Mouse (Mus musculus): ENCODE measurements around the gene Ptch1.
A peak's percentile ranks its signal among the peaks of the same experiment; 100 is the strongest.

Ptch1 gene

DNA sequence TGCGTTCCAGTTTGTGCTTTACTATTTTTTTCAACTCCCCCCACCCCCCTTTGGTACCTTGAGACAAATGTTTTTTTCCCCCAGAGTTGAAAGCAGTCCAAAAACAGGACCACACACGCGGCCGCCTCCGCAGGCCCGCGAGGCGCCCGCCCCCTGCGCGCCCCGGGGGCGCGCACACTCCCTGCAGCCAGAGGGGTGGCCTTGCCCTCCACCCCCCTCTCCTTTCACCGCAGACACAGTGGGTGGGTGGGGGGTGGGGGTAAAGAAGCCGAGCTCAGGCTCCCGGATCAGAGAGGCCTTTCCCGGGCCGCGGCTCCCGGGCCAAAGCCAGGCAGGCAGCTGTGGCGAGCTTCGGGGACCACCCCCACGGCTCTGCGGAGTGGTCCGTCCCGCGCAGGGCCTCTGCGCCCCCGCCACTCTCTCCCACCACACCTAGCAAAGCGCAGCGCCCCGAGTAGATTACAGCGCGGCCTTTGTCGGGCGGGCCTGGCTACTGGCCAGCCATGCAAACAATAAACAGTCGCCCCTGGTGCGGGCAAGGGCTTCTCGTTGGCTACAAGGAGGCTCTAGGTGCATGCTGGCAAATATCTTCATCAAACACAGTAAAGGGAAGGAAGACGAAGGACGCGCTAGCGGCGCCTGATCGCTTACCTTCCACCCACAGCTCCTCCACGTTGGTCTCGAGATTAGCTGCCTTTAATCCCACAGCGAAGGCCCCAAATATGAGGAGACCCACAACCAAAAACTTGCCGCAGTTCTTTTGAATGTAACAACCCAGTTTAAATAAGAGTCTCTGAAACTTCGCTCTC is 10.2 kb downstream of the Ptch1 start:
- DNase-seq, result peak; percentile 99

DNA sequence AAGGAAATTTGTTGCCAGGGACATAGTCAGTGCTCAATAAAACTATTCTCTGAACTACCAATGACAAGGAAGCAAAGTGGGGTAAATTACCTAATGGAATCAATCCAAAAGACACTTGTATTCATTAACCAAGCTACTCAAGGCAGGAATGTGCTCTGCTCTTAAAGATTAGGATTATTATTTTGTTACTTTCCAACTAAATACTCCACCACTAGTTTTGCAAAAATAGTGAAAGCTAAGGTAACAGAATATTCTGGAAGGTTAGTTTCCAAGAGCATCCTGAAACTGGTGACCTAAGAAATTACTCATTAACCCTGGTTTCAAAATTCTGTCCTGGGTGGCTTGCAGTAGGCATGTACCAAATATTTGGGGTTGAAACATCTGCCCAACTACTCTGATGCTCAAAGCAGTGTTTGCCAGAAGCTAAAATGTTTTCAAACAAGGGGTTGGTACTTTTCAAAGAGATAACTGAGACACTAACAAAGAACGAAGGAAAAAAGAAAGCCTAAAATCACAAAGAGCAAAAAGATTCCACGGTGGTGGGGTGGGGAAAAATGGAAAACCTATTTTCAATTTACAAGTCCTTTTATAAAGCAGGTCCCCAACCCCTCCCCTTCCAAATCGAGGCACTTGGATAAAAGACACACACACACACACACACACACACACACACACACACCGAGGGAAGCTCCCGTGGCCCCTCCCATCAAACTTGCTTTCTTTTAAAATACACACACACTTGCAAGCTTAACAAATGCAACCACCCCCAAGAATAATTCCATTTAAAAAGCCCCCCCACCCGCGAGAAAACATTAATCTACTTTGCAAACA is 11.0 kb downstream of the Ptch1 start:
- no peak for DNase-seq

DNA sequence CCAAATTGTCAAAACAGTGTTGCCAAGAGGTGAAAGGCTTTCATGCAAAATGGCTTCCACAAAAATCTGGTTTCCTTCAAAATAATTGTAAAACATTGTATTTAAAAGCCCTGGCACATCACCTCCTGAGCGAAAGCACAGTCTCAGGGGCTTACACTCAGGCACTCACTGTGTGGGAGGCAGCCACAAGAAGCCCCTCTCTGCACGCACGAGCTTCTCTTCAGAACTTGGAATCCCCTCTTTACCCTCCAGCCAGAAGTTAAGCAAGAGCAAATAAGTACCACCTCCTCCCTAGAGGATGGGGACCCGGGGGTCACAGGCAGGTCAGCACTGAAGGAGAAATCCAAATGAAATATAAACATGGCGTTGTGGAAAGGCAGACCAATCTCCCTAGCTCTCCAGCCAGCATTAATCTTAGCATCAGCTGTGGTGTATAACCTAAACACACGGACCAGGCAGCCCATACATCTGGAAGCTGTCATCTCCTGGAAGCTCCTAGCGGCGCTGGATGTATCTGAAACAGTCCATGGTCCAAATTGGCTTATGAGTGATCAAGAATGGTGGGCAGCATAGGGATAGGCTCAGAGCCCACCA is 15.0 kb downstream of the Ptch1 start:
- DNase-seq, result no peak

DNA sequence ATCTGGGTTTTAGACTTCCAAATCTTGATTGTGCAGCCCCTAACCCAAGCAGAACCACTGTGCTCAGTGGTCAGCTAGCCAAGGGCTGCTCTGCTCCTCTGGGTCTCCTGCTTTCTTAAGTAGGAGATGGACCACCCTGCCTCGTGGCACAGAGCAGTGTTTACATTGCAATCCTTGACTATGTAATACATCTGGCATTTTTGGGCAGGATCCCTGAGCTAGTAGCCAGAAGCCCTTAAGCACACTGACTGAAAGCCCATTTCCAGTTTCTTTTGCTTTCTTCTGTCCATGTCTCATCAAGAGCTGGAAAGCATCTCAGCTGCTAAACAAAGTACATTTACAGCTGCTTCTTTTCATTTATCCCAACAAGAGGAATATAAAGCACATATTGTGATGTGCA is 17.0 kb downstream of the Ptch1 start:
- DNase-seq, result no peak

DNA sequence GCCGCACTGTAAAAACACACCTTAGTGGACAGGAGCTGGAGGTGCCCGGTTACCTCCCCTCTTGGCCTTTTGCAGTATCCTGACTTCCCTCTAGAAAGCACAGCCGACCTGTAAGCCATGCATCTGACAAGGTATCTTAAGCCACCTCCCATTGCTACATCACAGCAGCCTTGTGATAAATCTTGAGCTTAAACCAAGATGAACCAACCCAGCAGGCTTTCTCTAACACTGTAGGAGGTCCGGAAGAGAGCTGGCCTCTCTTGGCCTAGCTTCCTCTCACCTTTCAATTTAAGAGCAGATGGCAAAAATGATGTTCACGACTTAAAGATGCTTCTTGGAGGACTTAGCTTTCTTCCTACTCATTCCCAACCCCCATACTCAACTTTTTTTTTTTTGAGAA is 17.5 kb downstream of the Ptch1 start:
- DNase-seq, result no peak

DNA sequence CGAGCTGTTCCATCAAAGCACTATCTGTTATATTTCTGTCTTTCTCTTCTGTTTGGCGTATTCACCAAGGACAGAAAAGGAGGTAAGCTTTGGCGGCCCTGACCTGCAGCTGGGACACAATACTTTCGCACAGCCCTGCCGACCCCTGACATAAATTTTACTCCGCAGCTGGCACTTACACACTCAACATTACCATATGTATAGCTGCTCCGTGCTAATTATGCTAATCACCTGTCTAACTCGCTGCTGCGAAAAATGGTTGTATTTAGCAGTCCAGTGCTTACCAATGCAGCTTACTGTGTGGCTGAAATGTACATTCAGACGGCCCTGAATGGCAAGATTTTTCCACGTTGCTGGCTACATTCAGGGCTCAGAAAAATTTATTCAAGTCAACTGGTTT is 18.8 kb downstream of the Ptch1 start:
- no peak for DNase-seq

DNA sequence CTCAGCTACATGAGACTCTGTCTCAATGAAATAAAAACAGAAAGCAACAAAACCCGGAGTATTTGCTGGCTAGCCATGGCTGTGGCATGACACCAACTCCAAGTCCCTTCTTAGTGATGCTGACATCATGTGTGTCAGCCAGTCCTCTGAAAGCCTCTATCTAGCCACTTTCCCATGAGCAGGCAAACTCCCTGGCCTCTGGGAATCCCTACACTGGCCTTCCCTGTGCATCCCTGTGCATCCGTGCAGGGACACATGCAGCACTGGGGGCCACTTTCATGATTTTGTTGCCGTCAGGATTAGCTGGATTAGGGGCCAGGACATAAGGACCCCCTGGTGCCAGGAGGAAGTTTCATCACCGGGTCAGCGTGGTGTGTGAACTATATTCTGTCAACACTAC is 20.0 kb downstream of the Ptch1 start:
- DNase-seq, result no peak

DNA sequence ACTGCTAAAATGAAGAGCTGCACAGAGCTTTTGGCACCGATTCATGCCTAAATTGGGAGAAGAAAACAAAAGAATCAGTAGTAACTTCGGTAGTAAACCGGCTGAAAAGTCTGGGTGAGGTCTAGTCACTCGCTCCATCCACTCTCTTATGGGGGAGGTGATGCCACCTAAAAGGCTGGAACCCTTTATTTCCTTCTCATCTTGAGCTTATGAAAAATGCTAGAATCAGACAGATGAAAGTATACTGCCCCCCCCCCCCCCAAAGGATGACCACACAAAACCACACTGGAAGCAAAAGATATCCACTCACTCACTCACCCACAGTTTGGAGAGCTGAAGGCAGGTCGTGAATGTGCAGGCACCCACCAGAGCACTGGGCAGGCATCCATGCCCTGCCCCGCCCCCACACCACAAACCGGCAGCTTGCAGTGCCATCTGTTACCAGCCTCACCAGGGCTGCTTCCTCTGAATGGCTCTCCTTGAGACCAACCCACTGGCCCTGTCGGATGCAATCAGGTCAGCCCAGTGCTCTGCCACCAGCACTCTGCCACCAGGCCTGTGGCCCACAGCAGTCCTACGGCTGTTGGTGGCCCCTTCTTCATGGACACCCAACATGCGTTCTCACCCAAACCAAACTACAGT is 21.0 kb downstream of the Ptch1 start:
- DNase-seq, result no peak

DNA sequence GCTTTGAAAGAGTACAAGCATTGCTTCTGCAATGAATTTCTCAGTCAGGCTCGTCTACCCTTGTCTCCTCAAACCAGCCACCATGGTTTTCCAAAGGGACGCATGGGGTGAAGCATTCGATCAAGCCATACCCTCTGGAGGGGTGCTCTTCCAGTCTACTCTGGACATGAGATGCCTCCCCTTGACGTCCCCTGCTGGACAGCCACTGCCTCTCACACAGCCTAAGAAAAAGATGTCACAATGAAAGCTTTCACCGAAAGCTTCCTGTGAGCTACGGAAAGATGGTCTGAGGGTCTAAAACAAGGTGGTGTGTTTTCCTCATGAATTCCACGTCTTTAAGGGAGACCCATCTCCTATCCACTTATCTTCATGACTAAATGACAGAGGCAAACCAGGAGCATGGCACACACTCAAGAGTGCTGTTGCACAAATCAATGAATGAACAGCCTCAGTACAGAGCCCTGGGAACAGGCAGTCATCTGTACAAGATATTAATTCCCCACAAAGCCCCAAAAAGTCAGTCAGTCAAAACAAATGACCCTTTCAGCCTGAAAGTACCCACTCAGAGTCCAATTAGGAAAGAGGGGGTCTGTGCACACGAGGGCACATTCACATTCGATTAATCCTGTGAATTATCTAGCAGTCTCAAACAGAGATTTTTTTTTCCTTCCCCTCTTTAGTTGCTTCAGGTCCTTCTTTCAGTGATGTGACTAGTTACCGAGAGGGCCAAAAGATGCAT is 21.7 kb downstream of the Ptch1 start:
- DNase-seq, result no peak

DNA sequence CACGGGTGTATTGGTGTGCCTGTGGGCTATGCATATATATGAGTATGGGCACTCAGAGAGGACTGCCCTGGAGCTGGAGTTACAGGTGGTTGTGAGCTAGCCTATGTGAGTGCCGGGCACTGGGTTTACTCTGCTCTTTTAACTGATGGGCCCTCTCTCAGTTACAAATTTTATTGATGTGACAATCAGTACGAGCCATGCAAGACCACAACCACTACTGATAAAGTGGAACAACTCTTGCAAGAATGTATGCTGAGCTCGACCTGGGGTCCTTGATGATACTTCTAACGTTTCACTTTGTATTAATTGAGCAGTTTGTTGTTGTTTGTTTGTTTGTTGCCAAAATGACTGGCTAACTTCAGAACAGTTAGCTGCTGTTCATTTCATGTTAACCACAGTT is 23.0 kb downstream of the Ptch1 start:
- no peak for DNase-seq

DNA sequence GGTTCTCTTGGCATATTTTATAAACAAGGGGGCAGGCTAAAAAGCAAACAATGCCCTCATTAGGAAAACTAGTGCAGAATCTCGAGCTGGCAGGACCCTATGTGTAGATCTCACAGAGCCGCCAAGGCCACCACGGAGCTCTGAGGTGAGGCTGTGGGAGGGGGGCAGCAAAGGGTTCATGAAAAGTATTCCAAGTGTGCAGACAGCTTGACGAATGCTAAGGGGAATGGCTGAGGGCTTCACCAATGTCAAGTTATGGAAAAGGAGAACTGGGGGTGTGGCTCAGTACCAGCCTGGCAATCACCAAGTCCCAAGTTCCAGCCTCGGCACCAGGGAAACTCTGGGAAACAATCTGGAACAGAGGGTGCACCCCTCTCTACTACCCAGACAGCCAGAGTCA is 24.2 kb downstream of the Ptch1 start:
- DNase-seq, result no peak

DNA sequence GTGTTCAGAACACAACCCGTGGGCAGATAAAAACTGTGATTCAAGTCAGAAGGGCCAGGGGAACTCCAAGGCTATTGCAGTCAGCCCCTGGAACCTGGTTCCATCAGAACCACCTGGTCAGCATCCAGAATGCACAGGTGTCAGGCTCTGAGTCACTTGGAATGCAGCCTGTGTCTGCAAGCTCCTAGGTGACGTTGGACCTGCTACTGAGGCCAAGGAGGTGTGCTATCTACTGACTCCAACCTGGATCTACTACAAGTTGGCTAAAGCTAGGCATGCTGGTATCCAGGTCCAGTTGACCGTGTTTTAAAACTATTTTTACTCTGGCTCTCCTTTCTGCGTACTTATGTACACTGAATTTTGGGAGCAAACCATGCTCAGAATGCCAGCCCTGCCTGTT is 24.8 kb downstream of the Ptch1 start:
- DNase-seq, result no peak

DNA sequence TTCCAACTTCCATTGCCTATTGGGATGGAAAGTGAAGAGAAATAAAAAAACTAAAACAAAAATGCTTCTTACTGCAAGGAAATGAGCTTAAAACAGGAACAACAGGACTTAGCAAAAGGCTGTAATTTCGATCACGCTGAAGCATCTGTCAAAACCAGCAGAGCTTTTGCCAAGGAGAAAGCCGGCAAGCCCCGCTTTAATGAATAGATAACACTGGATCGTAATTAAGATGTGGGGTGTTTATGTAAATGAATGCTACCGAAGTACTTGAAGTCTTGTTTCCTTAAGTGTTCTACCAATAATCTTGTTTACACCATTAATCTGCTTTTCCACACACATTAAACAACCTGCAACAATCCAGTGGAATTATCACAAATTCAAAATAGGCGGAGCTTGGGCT is 28.1 kb downstream of the Ptch1 start:
- DNase-seq, result no peak

DNA sequence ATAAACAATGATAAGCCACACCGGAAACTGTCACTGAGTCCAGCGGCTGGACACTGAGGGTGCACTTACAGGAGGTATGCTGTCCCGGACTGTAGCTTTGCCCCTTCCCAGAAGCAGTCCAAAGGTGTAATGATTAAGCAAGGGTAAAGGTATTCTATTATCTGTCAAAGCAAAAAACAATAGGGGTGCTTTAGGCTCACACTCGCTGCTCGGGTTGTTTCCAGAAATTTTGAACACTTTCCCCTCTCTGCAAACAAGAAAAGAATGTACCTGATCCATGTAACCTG is 28.5 kb downstream of the Ptch1 start:
- DNase-seq, result no peak

DNA sequence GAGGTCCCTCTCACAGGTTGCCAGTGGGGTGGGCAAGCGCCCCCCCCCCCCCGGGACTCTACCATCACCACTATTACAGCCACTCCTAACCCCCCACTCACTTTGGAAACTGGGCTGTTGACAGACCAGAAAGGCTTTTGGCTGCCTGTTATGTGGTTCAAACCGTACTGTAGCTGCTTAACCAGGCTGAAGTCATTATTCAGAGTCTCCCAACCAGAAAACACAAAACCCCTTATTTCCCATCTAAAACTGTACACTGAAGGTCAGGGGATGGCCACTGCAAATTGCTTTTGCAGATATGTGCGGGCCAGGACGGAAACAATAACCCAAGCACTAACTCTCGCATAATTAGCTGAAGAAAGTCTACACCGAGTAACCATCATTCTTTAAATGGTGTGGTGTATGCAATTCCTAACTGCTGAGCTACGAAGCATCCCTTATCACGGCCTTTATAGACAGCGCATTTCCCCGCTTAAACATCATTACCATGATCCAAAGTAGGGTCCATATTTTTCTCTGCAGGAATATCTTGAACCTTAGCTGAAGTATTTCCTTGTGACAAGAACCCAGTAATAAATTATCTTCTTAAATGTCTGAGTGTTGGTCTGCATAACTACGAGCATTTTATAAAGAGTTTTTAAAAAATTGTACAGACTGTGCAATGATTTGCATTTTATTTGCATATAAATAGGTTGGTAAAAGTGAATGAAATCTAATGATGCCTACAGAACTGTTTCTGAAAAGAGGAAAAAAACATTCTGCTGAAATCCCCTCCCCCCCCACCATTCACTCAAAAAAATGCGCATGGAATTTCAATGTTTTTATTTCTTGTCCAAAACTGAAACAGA is 29.1 kb downstream of the Ptch1 start:
- DNase-seq, result no peak

DNA sequence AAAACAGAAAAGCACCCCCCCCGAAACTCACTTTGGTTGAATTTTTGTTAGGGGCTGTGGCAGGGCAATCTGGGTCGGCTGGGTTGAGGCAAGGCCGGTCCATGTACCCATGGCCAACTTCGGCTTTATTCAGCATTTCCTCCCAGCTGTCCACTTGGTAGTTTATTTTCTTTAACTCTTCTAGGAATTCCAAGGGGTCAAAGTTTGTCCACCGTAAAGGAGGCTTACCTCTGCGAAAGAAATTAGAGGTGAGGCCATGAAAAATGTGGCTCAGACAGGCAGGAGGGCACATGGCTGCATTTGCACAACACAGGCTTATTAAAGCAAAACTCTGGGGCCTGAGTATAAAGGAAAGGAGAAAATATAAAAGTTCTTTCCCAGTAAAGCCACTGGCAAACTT is 29.9 kb downstream of the Ptch1 start:
- DNase-seq, result no peak

DNA sequence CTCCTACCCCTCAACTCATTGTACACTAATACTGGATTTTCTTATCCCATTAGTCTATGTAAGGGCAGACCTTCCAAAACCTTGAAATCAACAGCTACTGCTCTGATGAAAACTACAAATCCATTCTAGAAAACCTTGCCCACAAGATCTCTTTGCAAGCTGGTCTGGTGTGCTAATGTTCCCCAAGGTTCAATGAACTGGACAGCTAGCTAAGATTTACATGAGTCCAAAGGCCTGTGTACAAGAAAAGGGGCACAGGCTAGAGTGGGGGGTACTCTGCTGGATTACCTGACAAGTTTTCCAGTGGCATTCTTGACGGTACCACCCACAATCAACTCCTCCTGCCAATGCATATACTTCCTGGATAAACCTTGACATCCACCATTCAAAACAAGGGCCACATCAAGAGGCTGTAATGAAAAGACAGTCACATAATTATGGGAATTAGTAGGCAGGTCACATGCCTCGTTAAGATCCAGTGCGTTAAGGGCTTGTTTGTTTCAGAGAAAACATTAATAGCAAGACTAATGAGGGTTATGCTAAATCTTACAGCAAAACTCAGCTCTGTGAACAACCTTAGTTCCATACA is 30.5 kb downstream of the Ptch1 start:
- no peak for DNase-seq

DNA sequence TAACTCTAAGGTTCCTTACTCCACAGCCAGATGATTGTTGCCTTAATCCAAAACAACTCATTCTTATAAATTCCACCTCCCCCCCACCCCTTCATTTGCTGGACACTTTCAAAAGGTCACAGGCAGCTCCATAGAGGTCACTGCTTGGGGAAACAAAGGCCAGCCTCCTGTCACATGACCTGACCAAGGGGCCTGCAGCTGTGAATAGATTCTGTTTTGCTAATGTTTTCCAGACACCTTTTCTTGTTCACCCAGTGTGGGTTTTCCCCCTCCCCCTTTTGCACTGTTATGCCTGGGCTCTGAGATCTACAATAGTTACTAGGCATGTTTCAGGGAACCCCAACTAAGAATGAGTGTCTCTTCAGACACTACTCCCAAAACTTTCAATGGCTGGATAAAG is 31.9 kb downstream of the Ptch1 start:
- DNase-seq, result no peak

DNA sequence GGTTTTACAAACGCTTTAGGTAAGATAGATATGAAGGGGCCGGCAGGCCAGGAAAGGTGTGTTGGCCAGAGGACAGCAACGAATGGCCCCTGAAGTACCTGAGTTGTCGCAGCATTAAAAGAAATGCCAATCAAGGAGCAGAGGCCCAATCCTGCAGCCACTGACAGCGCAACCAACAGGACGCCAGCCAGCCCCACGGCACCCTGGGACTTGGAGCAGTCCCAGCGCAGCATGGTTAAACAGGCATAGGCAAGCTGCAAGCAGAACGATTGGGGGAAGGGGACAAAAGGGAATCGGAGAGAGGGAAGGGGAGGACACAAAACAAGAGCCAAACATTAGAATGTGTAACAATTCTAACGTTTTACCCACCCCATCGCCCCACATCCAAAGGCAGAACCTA is 32.8 kb downstream of the Ptch1 start:
- DNase-seq, result no peak

DNA sequence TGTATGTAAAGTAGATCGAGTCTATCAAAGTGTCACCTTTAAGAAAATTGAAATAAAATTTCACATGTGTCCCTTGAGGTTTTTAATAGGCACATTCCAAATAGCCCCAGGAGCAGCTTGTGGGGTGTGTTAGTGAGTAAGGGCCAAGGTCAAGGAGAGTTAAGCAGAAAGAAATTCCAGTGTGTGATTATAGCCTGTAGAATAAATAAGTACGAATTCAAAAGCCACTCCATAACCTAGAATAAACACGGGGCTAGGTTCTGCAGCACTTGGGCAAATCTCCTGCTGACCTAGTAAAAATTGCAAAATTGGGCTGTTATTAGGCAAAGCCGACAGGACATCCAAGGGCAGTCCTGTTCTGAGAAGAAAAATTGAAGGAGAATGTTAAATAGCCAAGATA is 38.4 kb downstream of the Ptch1 start:
- no peak for DNase-seq

DNA sequence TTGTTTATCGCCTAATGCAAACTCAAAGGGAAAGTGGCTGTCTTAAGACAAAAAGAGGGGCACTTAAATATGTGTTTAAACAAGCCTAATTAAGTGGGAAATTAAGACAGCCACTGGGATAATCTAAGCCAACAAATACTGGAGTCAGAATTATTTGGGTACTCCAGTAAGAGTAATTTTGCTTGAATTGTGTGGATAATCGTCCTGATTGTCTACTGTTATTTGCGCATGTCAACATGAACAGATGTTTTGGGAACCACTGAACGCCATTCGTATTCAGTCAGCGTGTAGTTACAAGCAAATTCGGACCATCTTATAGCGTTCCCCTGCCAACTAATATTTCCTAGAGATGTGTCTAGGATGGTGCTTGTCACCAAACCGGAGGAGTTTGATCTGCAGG is 42.5 kb downstream of the Ptch1 start:
- DNase-seq, result no peak

DNA sequence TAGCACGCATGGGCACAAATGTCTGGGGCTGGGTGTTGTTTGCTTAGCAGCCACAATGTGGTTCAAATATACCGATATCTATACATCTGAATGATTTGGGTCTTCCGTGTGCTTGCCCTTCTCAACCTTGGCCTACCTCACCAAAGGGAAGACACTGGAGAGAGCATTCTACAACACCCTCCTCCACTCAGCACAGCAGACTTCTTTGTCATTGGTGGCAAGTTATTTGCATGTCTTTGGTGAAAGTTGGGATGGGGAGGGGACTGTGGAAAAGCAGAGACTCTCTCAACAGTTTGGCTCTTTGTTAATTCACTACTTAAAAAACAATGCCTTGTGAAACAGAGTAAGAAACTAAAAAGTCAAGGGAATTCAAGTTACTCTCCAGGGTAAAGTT is 43.0 kb downstream of the Ptch1 start:
- DNase-seq, result no peak

Measured in heart, adult 11 months (tissue).